10 mouse cellular contexts compared by ENCODE assay signal in the genomic region with DNA sequence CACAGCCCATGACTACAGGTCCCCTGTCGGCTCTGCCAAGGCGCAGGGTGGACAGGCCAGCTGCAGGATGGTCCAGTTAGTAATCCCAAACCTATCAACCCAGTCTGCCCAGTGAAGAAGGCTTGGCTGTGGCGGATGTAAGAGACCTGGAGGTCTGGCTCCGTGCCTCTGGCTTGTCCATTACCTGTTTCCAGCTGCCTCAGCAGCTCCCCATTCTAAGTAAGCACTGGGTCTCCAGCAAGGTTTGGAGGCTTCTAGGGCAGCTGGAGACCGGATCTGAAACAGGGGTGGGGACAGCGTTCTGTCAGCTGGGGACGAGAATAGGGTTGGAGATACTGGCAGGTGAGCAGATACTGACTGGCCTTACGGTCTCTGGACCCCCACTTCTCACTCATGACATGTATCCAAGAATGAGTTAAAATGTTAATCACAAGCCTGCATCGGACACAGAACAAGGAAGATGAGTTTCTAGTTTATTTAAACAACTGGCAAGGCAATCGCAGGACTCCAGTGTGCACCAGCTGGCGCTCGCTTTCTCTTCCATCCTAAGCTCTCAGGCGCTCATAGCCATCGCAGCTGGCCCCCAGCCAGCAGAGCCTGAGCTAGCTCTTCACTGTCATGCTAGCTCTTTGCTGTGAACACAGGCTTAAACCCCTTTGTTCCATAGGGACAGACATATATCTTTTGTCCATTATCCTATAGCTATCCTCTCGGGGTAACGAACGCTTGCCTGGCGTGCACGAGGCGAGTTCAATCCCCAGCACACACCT. TPM values are rescaled to one million over a fixed set of nuclear protein-coding genes. Genes with fewer than 3 reads are reported as not detected.
DNase-seq lines count a peak whose midpoint lies in the region; ATAC-seq and TF ChIP-seq lines count a peak whose summit lies in the region.
"Had no signal": no experiment of that assay in that cellular context is flagged by ENCODE, and none has a peak within 500 bp of the region (broad histone marks: within the 10 kb centered on the region; RNA-seq: fewer than 3 reads in every experiment).

No protein-coding gene starts in this region.

- H3K4me3 ChIP-seq in hindbrain, postnatal 0 days (ENCODE audit: low read length): no peak overlapping the region
- no peak overlapping the region for H3K4me3 ChIP-seq in olfactory bulb, adult 2 months (ENCODE audit: insufficient read depth, low read depth, low read length)
- H3K4me3 ChIP-seq: lung, embryonic 15.5 days; myocyte had no signal

- no peaks in the 10 kb centered on the region for H3K36me3 ChIP-seq in hindbrain, postnatal 0 days (ENCODE audit: insufficient read depth, low read length)
- H3K36me3 ChIP-seq: lung, embryonic 15.5 days had no signal

- DNase-seq in retina, postnatal 1 day: peak; percentile 36
- DNase-seq in retina, embryonic 14.5 days (ENCODE audit: low spot score): no peak
- peak; percentile 49 to 62 for DNase-seq in cerebellum, postnatal 36 days
- peak; percentile 74 for DNase-seq in hindbrain, postnatal 0 days (ENCODE audit: low spot score)
- DNase-seq in layer of hippocampus, adult 11-12 months (ENCODE audit: low spot score): no peak
- DNase-seq in layer of hippocampus, postnatal 36 days: no peak
- DNase-seq: heart, postnatal 36 days had no signal

- H3K9me3 ChIP-seq in hindbrain, postnatal 0 days (ENCODE audit: low read length): no peaks in the 10 kb centered on the region
- H3K9me3 ChIP-seq: lung, embryonic 15.5 days had no signal

- ATAC-seq in hindbrain, postnatal 0 days: no peak

- 66% methylated on average over 20 of the region's 20 CpGs for WGBS in hindbrain, postnatal 0 days
- 73% methylated on average over 20 of the region's 20 CpGs for WGBS in olfactory bulb, adult 2 months

- peaks cover 12% of the 10 kb centered on the region for H3K4me1 ChIP-seq in hindbrain, postnatal 0 days (ENCODE audit: insufficient read depth, low read length)
- H3K4me1 ChIP-seq in olfactory bulb, adult 2 months (ENCODE audit: control insufficient read depth, insufficient read depth, low read length): peaks cover 60% of the 10 kb centered on the region
- H3K4me1 ChIP-seq: lung, embryonic 15.5 days had no signal

- H3K4me2 ChIP-seq in hindbrain, postnatal 0 days (ENCODE audit: low read depth, low read length): no peak overlapping the region
- H3K4me2 ChIP-seq: lung, embryonic 15.5 days had no signal

- TF ChIP-seq POLR2A in olfactory bulb, adult 2 months (IDR thresholded peaks at IDR 0.05; ENCODE audit: insufficient read depth, low read depth, low read length): no peak

- no peaks in the 10 kb centered on the region for H3K27me3 ChIP-seq in hindbrain, postnatal 0 days (ENCODE audit: insufficient read depth, low read length)

- H3K27ac ChIP-seq in hindbrain, postnatal 0 days: no peak overlapping the region
- H3K27ac ChIP-seq in olfactory bulb, adult 2 months (ENCODE audit: insufficient read depth, low read depth, low read length): peak overlapping the region; percentile 48
- H3K27ac ChIP-seq: lung, embryonic 15.5 days had no signal

- no peak for TF ChIP-seq CTCF in hindbrain, postnatal 0 days (IDR thresholded peaks at IDR 0.05; ENCODE audit: low read depth)
- no peak for TF ChIP-seq CTCF in olfactory bulb, adult 2 months (IDR thresholded peaks at IDR 0.05; ENCODE audit: insufficient read depth, low read depth, low read length)

- no peak overlapping the region for H3K9ac ChIP-seq in hindbrain, postnatal 0 days (replicated peaks; ENCODE audit: low read length)
- H3K9ac ChIP-seq: lung, embryonic 15.5 days had no signal

RNA-seq across cellular contexts. Expression of a gene that starts 9.8 kb away (rescaled TPM):
- 24.1 and 28.9 TPM in 2 replicates for total RNA-seq in hindbrain, postnatal 0 days (2014; rRNA removed)
- 23.2 and 23.4 TPM in 2 replicates for polyA plus RNA-seq in hindbrain, postnatal 0 days (2015; fragmentation: Nextera tagmentation; extraction: Ambion mirVana)
- polyA plus RNA-seq in olfactory bulb, adult 2 months (2012; ENCODE audit: insufficient read depth, insufficient read length, low replicate concordance, missing spikeins): not detected in 2 replicates
- 10 to 100 TPM; 19.7 to 20.3 TPM for total RNA-seq in layer of hippocampus, postnatal 36 days (2021)

Comparison
In these comparisons a context has a peak if more than half of its experiments do, and no peak if none do; other contexts are left out.
1. DNase-seq: peak in retina, postnatal 1 day (single experiment), cerebellum, postnatal 36 days (2 of 2) and hindbrain, postnatal 0 days (single experiment); none in retina, embryonic 14.5 days (single experiment), layer of hippocampus, adult 11-12 months (single experiment) and layer of hippocampus, postnatal 36 days (0 of 2).